10 mouse cellular contexts compared by ENCODE assay signal in the genomic region with DNA sequence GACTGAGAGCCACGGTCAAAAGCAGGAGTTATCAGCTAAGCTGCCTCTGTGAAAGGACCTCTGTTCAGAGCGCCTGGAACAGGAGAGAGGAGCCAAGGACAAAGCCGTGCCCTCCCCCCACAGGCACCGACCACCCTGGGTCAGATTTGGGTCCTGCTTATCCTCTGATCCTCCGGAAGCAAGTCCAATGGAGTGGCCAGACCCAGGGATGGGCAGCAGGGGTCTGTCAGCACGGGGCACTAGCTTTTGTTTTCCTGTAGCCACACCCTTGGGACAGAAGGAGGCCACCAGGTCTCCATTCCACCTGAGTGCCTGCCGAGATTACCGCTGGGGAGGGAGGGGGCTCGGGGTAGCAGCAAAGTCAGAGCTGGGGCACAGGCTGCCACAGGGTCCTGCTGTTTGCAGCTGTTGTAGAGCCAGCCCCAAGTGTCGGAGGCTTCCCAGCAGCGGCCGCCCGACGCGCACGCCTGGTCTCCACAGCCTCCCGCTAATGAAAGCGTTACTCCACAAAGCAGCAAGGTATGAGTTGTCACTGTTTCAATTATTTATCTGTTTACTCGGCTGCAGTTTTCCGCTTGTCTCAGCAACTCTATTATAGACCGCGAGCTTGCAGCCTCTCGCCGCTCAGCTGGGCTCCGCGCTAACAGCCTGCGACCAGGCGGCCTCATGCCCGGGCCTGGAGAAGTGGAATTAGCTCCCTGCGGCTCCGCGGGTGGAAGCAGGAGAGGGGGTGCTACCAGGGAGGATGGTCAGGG.
DNase-seq lines count a peak whose midpoint lies in the region; ATAC-seq and TF ChIP-seq lines count a peak whose summit lies in the region.
"Had no signal": no experiment of that assay in that cellular context is flagged by ENCODE, and none has a peak within 500 bp of the region (broad histone marks: within the 10 kb centered on the region; RNA-seq: fewer than 3 reads in every experiment).

No protein-coding gene starts in this region.

- H3K27ac ChIP-seq in kidney, postnatal 0 days = no peak overlapping the region
- no peak overlapping the region for H3K27ac ChIP-seq in embryonic facial prominence, embryonic 10.5 days (replicated peaks)
- peak overlapping the region; percentile 73 for H3K27ac ChIP-seq in hindbrain, embryonic 14.5 days
- H3K27ac ChIP-seq in neural tube, embryonic 12.5 days = peak overlapping the region; percentile 37; the same call in 1 of the 2 replicates

- DNase-seq in kidney, postnatal 0 days (ENCODE audit: low spot score) = no peak
- DNase-seq in kidney, postnatal 36 days = no peak
- peak; percentile 37 for DNase-seq in embryonic facial prominence, embryonic 10.5 days (ENCODE audit: low spot score)
- DNase-seq in hindbrain, embryonic 14.5 days (ENCODE audit: low spot score) = peak; percentile 61
- DNase-seq in thymus, postnatal 36 days = no peak
- no peak for DNase-seq in layer of hippocampus, adult 18-20 months (ENCODE audit: low spot score in 2 of 2)
- DNase-seq: kidney, adult 9 months; thymus, postnatal 14 days had no signal

- H3K9me3 ChIP-seq in kidney, postnatal 0 days (replicated peaks; ENCODE audit: low read length) = no peaks in the 10 kb centered on the region
- H3K9me3 ChIP-seq in embryonic facial prominence, embryonic 10.5 days = no peaks in the 10 kb centered on the region; the same call in 1 of the 2 replicates
- no peaks in the 10 kb centered on the region for H3K9me3 ChIP-seq in hindbrain, embryonic 14.5 days (ENCODE audit: control insufficient read depth, low read length)
- no peaks in the 10 kb centered on the region for H3K9me3 ChIP-seq in neural tube, embryonic 12.5 days

- no peak overlapping the region for H3K9ac ChIP-seq in kidney, postnatal 0 days (ENCODE audit: low read depth, low read length)
- H3K9ac ChIP-seq in hindbrain, embryonic 14.5 days = peak overlapping the region; percentile 37
- peak overlapping the region; percentile 13 for H3K9ac ChIP-seq in neural tube, embryonic 12.5 days

- no peaks in the 10 kb centered on the region for H3K36me3 ChIP-seq in kidney, postnatal 0 days (ENCODE audit: insufficient read depth, low read length)
- H3K36me3 ChIP-seq in embryonic facial prominence, embryonic 10.5 days (replicated peaks) = no peaks in the 10 kb centered on the region
- no peaks in the 10 kb centered on the region for H3K36me3 ChIP-seq in hindbrain, embryonic 14.5 days (replicated peaks; ENCODE audit: control insufficient read depth, insufficient read depth)
- H3K36me3 ChIP-seq in neural tube, embryonic 12.5 days = no peaks in the 10 kb centered on the region

- H3K4me1 ChIP-seq in kidney, postnatal 0 days (replicated peaks; ENCODE audit: insufficient read depth, low read length) = no peaks in the 10 kb centered on the region
- H3K4me1 ChIP-seq in embryonic facial prominence, embryonic 10.5 days = peaks cover 22% of the 10 kb centered on the region
- H3K4me1 ChIP-seq in hindbrain, embryonic 14.5 days (replicated peaks; ENCODE audit: control insufficient read depth, insufficient read depth, low read length) = peaks cover 29% of the 10 kb centered on the region
- H3K4me1 ChIP-seq in neural tube, embryonic 12.5 days = peaks cover 26% of the 10 kb centered on the region

- 0 out of 2 replicates have a peak overlapping the region, but pooled peaks have one; percentile 2 for H3K4me3 ChIP-seq in kidney, postnatal 0 days (replicated peaks; ENCODE audit: low read depth, low read length)
- H3K4me3 ChIP-seq in embryonic facial prominence, embryonic 10.5 days = peak overlapping the region; percentile 47
- H3K4me3 ChIP-seq in hindbrain, embryonic 14.5 days (replicated peaks; ENCODE audit: low read length) = peak overlapping the region; percentile 3; the same call in 1 of the 2 replicates
- no peak overlapping the region for H3K4me3 ChIP-seq in neural tube, embryonic 12.5 days

- 5% methylated on average over 32 of the region's 32 CpGs for WGBS in kidney, postnatal 0 days
- WGBS in embryonic facial prominence, embryonic 10.5 days = 1% methylated on average over 32 of the region's 32 CpGs
- 1% methylated on average over 32 of the region's 32 CpGs for WGBS in hindbrain, embryonic 14.5 days
- 2% methylated on average over 32 of the region's 32 CpGs for WGBS in neural tube, embryonic 12.5 days

- H3K4me2 ChIP-seq in kidney, postnatal 0 days (ENCODE audit: low read length) = 0 out of 2 replicates have a peak overlapping the region, but pooled peaks have one; percentile 31
- peak overlapping the region; percentile 42 for H3K4me2 ChIP-seq in hindbrain, embryonic 14.5 days (replicated peaks)
- H3K4me2 ChIP-seq in neural tube, embryonic 12.5 days (replicated peaks) = peak overlapping the region; percentile 52

- no peak for ATAC-seq in kidney, postnatal 0 days (replicated peaks; ENCODE audit: low FRiP score, low read depth)
- peak; percentile 46; the same call in 1 of the 2 replicates for ATAC-seq in hindbrain, embryonic 14.5 days (ENCODE audit: low FRiP score)
- no peak; the same call in 1 of the 2 replicates for ATAC-seq in neural tube, embryonic 12.5 days (ENCODE audit: low FRiP score, low read depth)
- no peak for ATAC-seq in inflammation-experienced regulatory T-cells, adult 6 months

- peaks cover 14% of the 10 kb centered on the region; the same call in 1 of the 2 replicates for H3K27me3 ChIP-seq in kidney, postnatal 0 days (ENCODE audit: insufficient read depth, low read length)
- H3K27me3 ChIP-seq in embryonic facial prominence, embryonic 10.5 days (replicated peaks; ENCODE audit: low read depth, poor library complexity, severe bottlenecking) = peaks cover 77% of the 10 kb centered on the region
- peaks cover 7% of the 10 kb centered on the region; the same call in 1 of the 2 replicates for H3K27me3 ChIP-seq in hindbrain, embryonic 14.5 days (ENCODE audit: control insufficient read depth, insufficient read depth, low read length)
- H3K27me3 ChIP-seq in neural tube, embryonic 12.5 days (replicated peaks) = peaks cover 26% of the 10 kb centered on the region

- no peak for TF ChIP-seq CTCF in kidney, postnatal 0 days (IDR thresholded peaks at IDR 0.05; ENCODE audit: low read depth)

Comparison
In these comparisons a context has a peak if more than half of its experiments do, and no peak if none do; other contexts are left out.
1. DNase-seq: peak in embryonic facial prominence, embryonic 10.5 days (single experiment) and hindbrain, embryonic 14.5 days (single experiment); none in kidney, postnatal 0 days (single experiment), kidney, postnatal 36 days (0 of 2), thymus, postnatal 36 days (0 of 2) and layer of hippocampus, adult 18-20 months (0 of 2).
2. H3K27ac ChIP-seq: peak in hindbrain, embryonic 14.5 days (single experiment) and neural tube, embryonic 12.5 days (single experiment); none in kidney, postnatal 0 days (single experiment) and embryonic facial prominence, embryonic 10.5 days (single experiment).
3. Peak in every context shown above with its lines, with median percentiles within 50 percentile points of each other: H3K4me2 ChIP-seq.